Mouse (Mus musculus) stomach, postnatal 0 days (tissue): Measurements from ENCODE around the gene Sec22c.

Experiments used
- CTCF ChIP-seq: IDR thresholded peaks from 2 replicates; pipeline ENCODE4 v1.5.1; 2016; ENCODE audit warnings: antibody characterized with exemption, low read depth, mild to moderate bottlenecking, moderate library complexity
- EP300 ChIP-seq: optimal IDR thresholded peaks from 2 replicates; pipeline ENCODE3; 2016; ENCODE audit warnings: antibody characterized with exemption

GRCm38 (mm10) chr9:121718792-121719318 lies 13.6 kb upstream of the Sec22c start, which contains the start of gene Nktr:
- TF ChIP-seq EP300 (peak; percentile 96), CTCF (peak; percentile 48)
